Mouse (Mus musculus): ENCODE data around the gene Thsd7b. TPM values are rescaled to one million over a fixed set of nuclear protein-coding genes. Genes with fewer than 3 reads are reported as not detected.

The Thsd7b gene
- polyA plus RNA-seq, 1 experiment, result 0.75 TPM

DNA sequence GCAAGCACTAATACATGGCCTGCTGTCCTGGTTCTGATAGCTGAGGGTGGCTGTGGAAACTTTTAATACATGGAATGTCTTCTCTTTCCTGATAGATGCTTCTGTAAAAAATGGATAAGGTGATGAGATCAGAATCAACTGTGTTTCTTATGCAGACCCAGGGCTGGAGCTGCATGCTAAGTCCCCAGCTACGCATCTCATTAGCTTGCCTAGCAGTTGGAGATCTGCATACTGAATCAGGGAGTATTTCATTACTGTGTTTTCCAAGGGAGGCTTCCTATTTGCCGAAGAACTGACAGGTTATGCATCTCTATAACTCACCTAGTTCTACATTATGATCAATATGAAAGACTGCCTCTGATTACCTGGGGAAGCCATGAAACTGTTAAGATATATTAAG lies 84.3 kb downstream of the Thsd7b start:
- Histone ChIP-seq H3K4me3 (replicated peaks; ENCODE audit: control insufficient read depth, low read depth, low read length) (no peak overlapping the region), H3K4me1 (ENCODE audit: control insufficient read depth, insufficient read depth, low read length) (no peaks in the 10 kb centered on the region), H3K27ac (ENCODE audit: control insufficient read depth, insufficient read depth, low read depth, low read length, poor library complexity) (no peak overlapping the region)
- 81% methylated on average over 2 of the region's 2 CpGs for WGBS
- TF ChIP-seq CTCF (IDR thresholded peaks at IDR 0.05; ENCODE audit: control insufficient read depth, insufficient read depth, low read length), result no peak
- TF ChIP-seq POLR2A (IDR thresholded peaks at IDR 0.05; ENCODE audit: borderline replicate concordance, control insufficient read depth, low read depth, low read length), result no peak

DNA sequence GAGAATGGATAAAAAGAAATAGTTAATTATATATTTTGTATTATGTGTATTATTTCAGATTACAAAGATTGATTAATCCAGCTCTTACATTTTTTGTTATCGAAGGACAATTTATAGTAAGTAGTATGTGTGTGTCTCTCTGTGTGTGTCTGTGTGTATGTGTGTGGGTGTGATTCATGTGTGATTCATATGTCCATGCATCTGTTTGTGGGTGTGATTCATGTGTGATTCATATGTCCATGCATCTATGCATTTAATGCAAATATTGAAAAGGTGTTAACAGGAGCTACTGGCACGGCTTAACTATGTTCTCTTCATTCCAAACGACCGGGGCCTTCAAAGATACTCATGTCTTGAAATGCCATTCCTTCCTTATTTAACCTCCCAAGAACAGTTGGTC lies 90.3 kb downstream of the Thsd7b start:
- Histone ChIP-seq H3K27ac (ENCODE audit: control insufficient read depth, insufficient read depth, low read depth, low read length, poor library complexity) (no peak overlapping the region), H3K4me3 (replicated peaks; ENCODE audit: control insufficient read depth, low read depth, low read length) (no peak overlapping the region), H3K4me1 (ENCODE audit: control insufficient read depth, insufficient read depth, low read length) (no peaks in the 10 kb centered on the region)
- WGBS, result 87% methylated on average over 4 of the region's 4 CpGs
- TF ChIP-seq POLR2A (IDR thresholded peaks at IDR 0.05; ENCODE audit: borderline replicate concordance, control insufficient read depth, low read depth, low read length) (no peak), CTCF (IDR thresholded peaks at IDR 0.05; ENCODE audit: control insufficient read depth, insufficient read depth, low read length) (no peak)

DNA sequence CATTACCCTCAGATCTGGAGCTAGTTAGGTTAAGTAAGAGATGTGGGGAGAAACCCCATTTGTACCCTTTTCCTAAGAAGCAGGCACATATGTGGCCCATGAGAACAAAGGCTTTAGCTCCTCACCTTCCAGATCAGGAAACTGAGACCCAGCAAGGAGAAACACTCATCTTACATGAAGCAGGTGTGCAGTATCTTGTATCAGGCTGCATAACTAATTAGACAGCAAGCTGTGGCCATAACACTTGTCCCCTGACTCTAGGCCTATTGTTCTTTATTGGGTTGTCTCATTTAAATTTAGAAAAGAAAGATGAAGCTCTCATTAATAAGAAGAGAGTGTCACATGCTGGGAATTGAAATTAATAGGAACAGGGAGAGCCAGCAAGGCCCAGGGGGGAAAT lies 91.7 kb downstream of the Thsd7b start:
- Histone ChIP-seq H3K4me3 (replicated peaks; ENCODE audit: control insufficient read depth, low read depth, low read length) (no peak overlapping the region), H3K4me1 (ENCODE audit: control insufficient read depth, insufficient read depth, low read length) (no peaks in the 10 kb centered on the region), H3K27ac (ENCODE audit: control insufficient read depth, insufficient read depth, low read depth, low read length, poor library complexity) (no peak overlapping the region)
- TF ChIP-seq CTCF (IDR thresholded peaks at IDR 0.05; ENCODE audit: control insufficient read depth, insufficient read depth, low read length) (no peak), POLR2A (IDR thresholded peaks at IDR 0.05; ENCODE audit: borderline replicate concordance, control insufficient read depth, low read depth, low read length) (no peak)

DNA sequence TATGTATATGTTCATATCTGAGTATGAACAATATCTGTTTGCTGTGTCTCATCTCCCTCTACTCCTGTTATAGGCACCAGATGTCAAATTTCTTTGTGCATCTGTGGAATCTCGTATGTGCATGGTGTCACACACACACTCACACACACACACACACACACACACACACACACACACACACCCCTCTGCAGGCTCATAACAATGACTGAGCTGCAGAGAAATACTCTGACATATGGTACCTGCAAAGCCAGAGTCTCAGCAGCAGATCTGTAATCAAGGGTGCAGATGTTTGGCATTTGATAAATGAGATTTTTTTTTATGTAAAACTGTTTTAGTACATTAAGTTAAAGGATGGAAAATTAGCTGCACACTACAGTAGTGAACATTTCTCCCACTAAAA lies 92.5 kb downstream of the Thsd7b start:
- WGBS, result 71% methylated on average over 1 of the region's 1 CpGs
- no peak overlapping the region for H3K27ac ChIP-seq (ENCODE audit: control insufficient read depth, insufficient read depth, low read depth, low read length, poor library complexity)
- H3K4me1 ChIP-seq (ENCODE audit: control insufficient read depth, insufficient read depth, low read length), result no peaks in the 10 kb centered on the region
- TF ChIP-seq POLR2A (IDR thresholded peaks at IDR 0.05; ENCODE audit: borderline replicate concordance, control insufficient read depth, low read depth, low read length) (no peak), CTCF (IDR thresholded peaks at IDR 0.05; ENCODE audit: control insufficient read depth, insufficient read depth, low read length) (no peak)
- no peak overlapping the region for H3K4me3 ChIP-seq (replicated peaks; ENCODE audit: control insufficient read depth, low read depth, low read length)

DNA sequence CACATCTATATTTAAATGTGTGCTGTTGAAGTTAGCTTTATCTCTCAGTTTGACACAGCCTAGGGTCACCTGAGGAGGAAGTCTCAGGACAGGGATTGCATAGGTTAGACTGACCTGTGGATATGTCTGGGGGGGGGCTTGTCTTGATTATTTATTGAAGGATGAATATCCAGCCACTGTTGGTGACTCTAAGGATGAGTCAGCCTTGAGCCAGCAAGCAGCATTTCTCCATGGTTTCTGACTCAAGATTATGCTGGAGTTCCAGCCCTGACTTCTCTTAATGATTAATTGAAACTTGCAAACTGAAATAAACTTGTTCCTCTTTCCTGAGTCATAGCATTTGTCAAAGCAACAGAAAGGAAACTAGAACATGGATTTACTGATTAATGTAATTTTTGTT lies 113.4 kb downstream of the Thsd7b start:
- Histone ChIP-seq H3K4me1 (ENCODE audit: control insufficient read depth, insufficient read depth, low read length) (no peaks in the 10 kb centered on the region), H3K27ac (ENCODE audit: control insufficient read depth, insufficient read depth, low read depth, low read length, poor library complexity) (no peak overlapping the region), H3K4me3 (replicated peaks; ENCODE audit: control insufficient read depth, low read depth, low read length) (no peak overlapping the region)
- TF ChIP-seq POLR2A (IDR thresholded peaks at IDR 0.05; ENCODE audit: borderline replicate concordance, control insufficient read depth, low read depth, low read length), result no peak
- TF ChIP-seq CTCF (IDR thresholded peaks at IDR 0.05; ENCODE audit: control insufficient read depth, insufficient read depth, low read length), result no peak

DNA sequence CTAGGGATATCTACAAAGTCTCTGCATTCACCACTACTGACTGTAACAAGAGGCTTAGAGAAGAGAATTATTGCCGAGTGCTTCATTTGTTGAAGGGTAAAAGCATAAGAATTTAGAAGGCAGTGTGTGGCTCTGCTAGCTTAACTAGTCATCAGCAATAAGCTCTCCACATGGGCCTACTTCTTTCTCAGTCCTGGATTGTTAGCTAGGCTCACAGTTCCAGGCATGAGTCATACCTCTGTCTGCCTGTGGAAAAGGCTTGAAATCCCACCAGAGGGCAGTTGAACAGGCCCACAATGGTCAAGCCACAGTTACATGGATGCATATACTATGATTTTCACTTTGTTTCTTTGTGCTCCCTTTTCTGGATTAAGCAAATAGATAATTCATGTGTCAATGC lies 138.5 kb downstream of the Thsd7b start:
- Histone ChIP-seq H3K27ac (ENCODE audit: control insufficient read depth, insufficient read depth, low read depth, low read length, poor library complexity) (no peak overlapping the region), H3K4me3 (replicated peaks; ENCODE audit: control insufficient read depth, low read depth, low read length) (no peak overlapping the region), H3K4me1 (ENCODE audit: control insufficient read depth, insufficient read depth, low read length) (no peaks in the 10 kb centered on the region)
- 80% methylated on average over 1 of the region's 1 CpGs for WGBS
- no peak for TF ChIP-seq CTCF (IDR thresholded peaks at IDR 0.05; ENCODE audit: control insufficient read depth, insufficient read depth, low read length)
- TF ChIP-seq POLR2A (IDR thresholded peaks at IDR 0.05; ENCODE audit: borderline replicate concordance, control insufficient read depth, low read depth, low read length), result no peak

DNA sequence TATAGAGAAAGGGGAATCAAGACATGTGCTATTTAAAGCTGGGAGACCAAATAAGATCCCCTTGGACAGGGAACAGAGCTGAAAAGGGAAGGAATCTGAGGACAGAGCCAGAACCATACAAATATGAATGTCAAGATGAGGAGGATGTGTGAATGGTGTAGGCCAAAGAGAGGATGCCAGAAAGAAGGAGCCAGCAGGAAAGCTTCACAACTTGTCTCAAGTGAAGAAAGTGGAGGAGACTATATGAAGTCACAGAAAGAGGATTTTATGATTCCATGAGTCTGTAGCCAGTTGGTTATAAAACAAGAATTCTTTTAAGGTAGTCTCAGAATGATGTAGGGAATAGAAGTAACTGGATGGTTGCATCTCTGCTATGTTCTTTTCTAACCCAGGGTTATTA lies 148.5 kb downstream of the Thsd7b start:
- no peak overlapping the region for H3K27ac ChIP-seq (ENCODE audit: control insufficient read depth, insufficient read depth, low read depth, low read length, poor library complexity)
- no peak overlapping the region for H3K4me3 ChIP-seq (replicated peaks; ENCODE audit: control insufficient read depth, low read depth, low read length)
- no peaks in the 10 kb centered on the region for H3K4me1 ChIP-seq (ENCODE audit: control insufficient read depth, insufficient read depth, low read length)
- no peak for TF ChIP-seq POLR2A (IDR thresholded peaks at IDR 0.05; ENCODE audit: borderline replicate concordance, control insufficient read depth, low read depth, low read length)
- no peak for TF ChIP-seq CTCF (IDR thresholded peaks at IDR 0.05; ENCODE audit: control insufficient read depth, insufficient read depth, low read length)

DNA sequence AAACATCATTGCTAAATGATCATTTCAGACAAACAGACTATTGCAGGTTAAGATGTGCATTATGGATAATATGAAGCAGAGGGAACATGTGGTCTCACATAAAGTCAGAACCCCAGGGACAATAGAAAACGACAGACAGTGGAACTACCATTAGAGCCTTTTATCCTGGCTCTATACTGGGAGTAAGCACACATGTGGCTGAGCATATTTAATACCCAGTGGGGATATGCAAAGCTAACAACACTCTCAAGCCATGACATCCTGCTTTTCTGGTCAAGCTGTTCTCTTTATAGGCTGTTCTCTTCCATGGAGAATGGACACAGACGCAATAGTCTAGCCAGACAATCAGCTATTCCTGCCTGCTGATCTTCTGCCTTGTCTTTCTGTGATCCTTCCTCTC lies 191.3 kb downstream of the Thsd7b start:
- Histone ChIP-seq H3K4me1 (ENCODE audit: control insufficient read depth, insufficient read depth, low read length) (no peaks in the 10 kb centered on the region), H3K4me3 (replicated peaks; ENCODE audit: control insufficient read depth, low read depth, low read length) (no peak overlapping the region), H3K27ac (ENCODE audit: control insufficient read depth, insufficient read depth, low read depth, low read length, poor library complexity) (no peak overlapping the region)
- 79% methylated on average over 2 of the region's 2 CpGs for WGBS
- no peak for TF ChIP-seq CTCF (IDR thresholded peaks at IDR 0.05; ENCODE audit: control insufficient read depth, insufficient read depth, low read length)
- TF ChIP-seq POLR2A (IDR thresholded peaks at IDR 0.05; ENCODE audit: borderline replicate concordance, control insufficient read depth, low read depth, low read length), result no peak

DNA sequence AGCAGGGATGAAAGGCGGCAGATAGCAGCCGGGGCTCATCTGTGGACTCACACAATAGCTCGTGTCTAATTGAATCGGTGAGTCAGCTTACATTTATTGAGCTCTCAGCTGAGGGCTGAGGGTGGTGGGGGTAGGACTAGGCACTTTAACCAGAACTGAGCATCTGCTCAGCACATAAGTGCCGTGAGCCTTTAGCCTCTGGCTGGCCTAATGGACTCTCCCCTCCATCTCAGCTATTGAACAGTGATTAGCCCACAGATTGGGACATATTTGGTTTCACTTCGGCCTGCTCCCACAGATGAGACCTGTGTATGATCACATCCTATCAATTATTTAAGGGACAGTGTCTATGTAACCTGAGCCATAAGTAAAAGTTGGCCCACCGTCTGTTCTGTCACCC lies 200.4 kb downstream of the Thsd7b start:
- TF ChIP-seq POLR2A (IDR thresholded peaks at IDR 0.05; ENCODE audit: borderline replicate concordance, control insufficient read depth, low read depth, low read length), result no peak
- TF ChIP-seq CTCF (IDR thresholded peaks at IDR 0.05; ENCODE audit: control insufficient read depth, insufficient read depth, low read length), result no peak
- 73% methylated on average over 7 of the region's 7 CpGs for WGBS
- Histone ChIP-seq H3K4me3 (replicated peaks; ENCODE audit: control insufficient read depth, low read depth, low read length) (no peak overlapping the region), H3K4me1 (ENCODE audit: control insufficient read depth, insufficient read depth, low read length) (no peaks in the 10 kb centered on the region), H3K27ac (ENCODE audit: control insufficient read depth, insufficient read depth, low read depth, low read length, poor library complexity) (no peak overlapping the region)

Measured in bone marrow, adult 2 months (tissue).